Mouse (Mus musculus) CH12.LX (cell line): ENCODE results near the gene Wee1.

Source experiments
- BHLHE40 ChIP-seq: IDR thresholded peaks from 2 replicates; pipeline ENCODE4 v1.6.1; 2011; ENCODE audit warnings: mild to moderate bottlenecking, low read depth, low read length, improper control_type of control experiment
- CTCF ChIP-seq, 2 experiments: IDR thresholded peaks in 1 of 2; conservative IDR thresholded peaks in 1 of 2; 2 replicates each; pipeline ENCODE4 v1.5.1; 2011 to 2012; ENCODE audit warnings: low read depth in 2 of 2, low read length in 2 of 2, improper control_type of control experiment in 1 of 2, inconsistent platforms in 1 of 2, mild to moderate bottlenecking in 1 of 2, moderate library complexity in 1 of 2
- EP300 ChIP-seq: IDR thresholded peaks from 2 replicates; pipeline ENCODE4 v1.6.1; 2011; ENCODE audit warnings: low read length, improper control_type of control experiment
- IRF4 ChIP-seq: IDR thresholded peaks from 2 replicates; pipeline ENCODE4 v1.6.1; 2014; ENCODE audit warnings: low read depth, mild to moderate bottlenecking, inconsistent platforms, low read length, improper control_type of control experiment
- MAX ChIP-seq: IDR thresholded peaks from 2 replicates; pipeline ENCODE4 v1.6.1; 2011; ENCODE audit warnings: low read length, improper control_type of control experiment
- MEF2A ChIP-seq: IDR thresholded peaks from 2 replicates; pipeline ENCODE4 v1.6.1; 2014; ENCODE audit warnings: low read depth, mild to moderate bottlenecking, inconsistent platforms, low read length, improper control_type of control experiment, borderline replicate concordance
- POLR2A ChIP-seq: IDR thresholded peaks from 2 replicates; pipeline ENCODE4 v1.6.1; 2011; ENCODE audit warnings: low read depth, mild to moderate bottlenecking, improper control_type of control experiment, low read length
- USF2 ChIP-seq: conservative IDR thresholded peaks from 2 replicates; pipeline ENCODE4 v1.6.1; 2011; ENCODE audit warnings: low read depth, low read length, improper control_type of control experiment
- ZC3H11A ChIP-seq: IDR thresholded peaks from 2 replicates; pipeline ENCODE4 v1.6.1; 2012; ENCODE audit warnings: low read depth, mild to moderate bottlenecking, inconsistent platforms, low read length, improper control_type of control experiment
- ZKSCAN1 ChIP-seq: IDR thresholded peaks from 2 replicates; pipeline ENCODE4 v1.6.1; 2012; ENCODE audit warnings: low read depth, inconsistent platforms, low read length, improper control_type of control experiment, borderline replicate concordance

GRCm38 (mm10) chr7:110114699-110115098, 7.1 kb upstream of the Wee1 start:
- TF ChIP-seq MAX (no peak), MEF2A (no peak), CTCF (conservative IDR thresholded peaks at IDR 0.05 in 1 of 2, IDR thresholded peaks at IDR 0.05 in 1 of 2; ENCODE audit: low read depth in 2 of 2, low read length in 2 of 2) (no peak), EP300 (no peak), ZKSCAN1 (no peak), IRF4 (no peak), ZC3H11A (no peak), USF2 (no peak), BHLHE40 (no peak), POLR2A (no peak)
